Mouse (Mus musculus) NIH3T3 (cell line): ENCODE results near the gene Muc20.
A peak's percentile ranks its signal among the peaks of the same experiment; 100 is the strongest.

Experiments
- DNase-seq: peaks from one replicate; pipeline ENCODE4 v3.0.0-alpha.2; 2012; ENCODE audit warnings: low read depth

The Muc20 gene

GRCm38 (mm10) chr16:32795177-32795576 is 2.1 kb downstream of the Muc20 start:
- no peak for DNase-seq

GRCm38 (mm10) chr16:32790056-32790455 is 7.2 kb downstream of the Muc20 start:
- DNase-seq: no peak

DNA sequence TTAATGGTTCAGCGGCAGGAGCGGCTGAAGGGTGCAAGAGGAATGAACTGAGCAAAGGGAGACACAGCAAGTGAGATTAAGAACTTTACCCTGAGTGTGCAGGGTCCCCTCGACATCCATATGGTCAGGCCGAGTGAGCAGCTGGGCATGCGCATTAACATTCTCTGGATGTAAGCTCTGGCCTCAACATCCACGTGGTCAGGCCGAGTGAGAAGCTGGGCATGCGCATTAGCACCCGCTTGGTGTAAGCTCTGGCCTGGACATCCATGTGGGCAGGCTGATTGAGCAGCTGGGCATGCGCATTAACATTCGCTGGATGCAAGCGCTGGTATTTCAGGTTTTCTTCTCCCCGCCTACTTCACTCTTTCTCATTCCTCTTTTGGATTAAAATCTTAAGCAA is 12.4 kb downstream of the Muc20 start:
- no peak for DNase-seq

DNA sequence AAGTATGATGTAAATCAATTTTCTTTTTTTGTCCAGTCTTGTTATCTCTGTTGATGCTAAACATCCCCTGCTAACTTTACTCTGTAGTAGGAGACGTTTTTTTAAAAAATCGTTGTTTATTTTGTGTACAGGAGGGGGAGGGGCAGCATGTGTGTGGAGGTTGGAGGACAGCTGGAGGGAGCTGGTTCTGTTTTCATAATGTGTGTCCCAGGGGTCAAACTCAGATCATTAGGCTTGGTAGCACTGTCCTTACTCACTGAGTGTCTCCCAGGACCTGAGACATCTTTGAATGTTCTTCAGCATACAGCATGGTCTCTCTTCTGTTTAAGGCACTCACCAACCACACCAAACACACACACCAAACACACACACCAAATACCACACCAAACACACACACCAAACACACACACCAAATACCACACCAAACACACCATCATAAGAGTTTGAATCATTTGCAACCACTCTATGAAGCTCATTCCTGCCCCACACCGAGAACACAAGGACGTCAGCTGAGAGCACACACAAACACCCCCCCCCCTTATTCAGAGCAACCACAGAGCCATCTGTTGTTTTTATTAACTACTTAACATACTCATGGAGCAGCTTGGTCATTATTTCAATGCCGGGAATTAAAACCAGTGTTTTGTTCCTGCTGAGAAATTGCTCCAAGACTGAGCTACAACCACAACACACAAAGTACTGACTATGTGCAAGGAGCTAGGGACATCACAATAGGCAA is 13.7 kb downstream of the Muc20 start:
- DNase-seq: no peak

GRCm38 (mm10) chr16:32778956-32779355 is 18.3 kb downstream of the Muc20 start:
- no peak for DNase-seq

- DNase-seq: no peak
Observed at GRCm38 (mm10) chr16:32776676-32777075, 20.6 kb downstream of the Muc20 start.

- DNase-seq: no peak
Observed at GRCm38 (mm10) chr16:32766904-32767303, 30.3 kb downstream of the Muc20 start.

GRCm38 (mm10) chr16:32764961-32765360 is 32.3 kb downstream of the Muc20 start:
- DNase-seq: no peak

DNA sequence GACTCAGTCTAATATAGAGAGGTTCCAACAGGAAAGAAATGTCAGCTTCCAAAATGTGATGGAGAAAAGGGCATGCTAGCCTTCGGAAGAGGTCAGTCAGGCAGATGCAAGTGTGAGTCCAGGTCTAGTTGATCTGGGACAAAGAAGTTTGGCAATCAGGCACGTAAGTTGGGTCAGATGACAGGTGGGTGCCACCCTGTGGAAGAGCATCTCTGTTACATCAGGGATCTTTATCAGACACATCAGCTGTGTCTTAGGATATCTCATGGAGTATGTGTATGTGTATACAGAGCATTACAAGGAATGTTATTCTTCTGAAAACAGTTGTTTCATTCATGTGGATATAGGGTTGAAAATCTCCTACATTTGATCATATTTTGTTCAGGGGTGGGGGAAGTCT is 32.7 kb downstream of the Muc20 start:
- DNase-seq: no peak

DNA sequence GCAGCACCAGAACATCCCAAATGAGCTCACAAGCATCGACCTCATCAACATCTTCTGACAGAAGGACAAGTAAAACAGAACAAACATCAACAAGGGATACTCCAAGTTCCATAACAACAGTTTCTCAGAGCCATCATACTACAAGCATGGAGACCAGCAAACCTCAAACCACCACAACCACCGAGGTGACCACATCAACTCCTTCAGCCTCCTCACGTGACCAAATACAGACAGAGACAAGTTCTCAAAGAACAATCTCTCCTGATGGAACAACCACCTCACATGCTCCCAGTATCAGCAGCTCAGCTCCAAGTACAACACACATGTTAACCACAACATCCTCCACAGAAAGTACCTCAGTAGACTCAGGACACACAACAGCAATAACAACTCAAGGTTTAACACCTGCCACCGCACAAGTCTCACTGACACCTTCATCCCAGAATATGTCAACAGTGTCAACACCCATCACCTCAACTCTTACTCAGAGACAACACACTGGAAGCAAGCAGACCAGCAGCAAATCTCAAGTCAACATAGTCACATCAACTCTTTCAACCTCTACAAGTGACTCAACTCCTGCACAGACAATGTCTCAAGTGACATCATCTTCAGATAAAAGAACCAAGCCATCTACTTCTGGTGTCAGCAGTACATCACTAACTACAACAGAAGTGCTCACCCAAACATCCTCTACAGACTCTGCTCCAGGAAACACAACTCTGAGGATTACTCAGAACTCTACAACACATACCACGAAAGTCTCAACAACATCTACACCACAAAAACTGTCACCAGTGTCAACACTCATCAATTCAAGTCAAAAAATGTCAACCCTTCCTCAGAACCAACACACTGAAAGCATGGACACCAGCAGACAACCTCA is 46.8 kb downstream of the Muc20 start:
- DNase-seq: no peak

GRCm38 (mm10) chr16:32745852-32746251 is 51.4 kb downstream of the Muc20 start:
- DNase-seq: peak; percentile 44

GRCm38 (mm10) chr16:32742712-32743111 is 54.5 kb downstream of the Muc20 start:
- DNase-seq: no peak

DNA sequence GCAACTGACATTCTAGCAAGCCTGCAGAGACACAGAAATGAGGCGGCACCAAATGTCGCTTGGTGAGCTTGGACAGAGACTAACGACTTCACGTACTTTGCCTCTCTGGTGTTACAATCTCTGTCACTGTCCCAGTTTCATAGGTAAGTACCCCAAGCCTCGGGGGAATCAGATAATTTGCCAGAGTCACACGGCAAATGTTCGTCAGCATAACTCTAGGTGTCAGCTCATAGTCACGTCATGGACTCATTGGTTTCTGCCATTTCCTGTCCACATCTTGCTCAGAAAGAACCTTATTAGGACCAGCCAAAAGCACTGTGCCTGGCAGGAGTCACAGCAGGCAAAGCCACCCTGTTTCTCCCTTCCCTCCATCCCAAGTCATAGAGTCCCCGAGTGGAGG is 55.9 kb downstream of the Muc20 start:
- DNase-seq: no peak

- no peak for DNase-seq
Observed at GRCm38 (mm10) chr16:32740003-32740663, 57.1 kb downstream of the Muc20 start.

DNA sequence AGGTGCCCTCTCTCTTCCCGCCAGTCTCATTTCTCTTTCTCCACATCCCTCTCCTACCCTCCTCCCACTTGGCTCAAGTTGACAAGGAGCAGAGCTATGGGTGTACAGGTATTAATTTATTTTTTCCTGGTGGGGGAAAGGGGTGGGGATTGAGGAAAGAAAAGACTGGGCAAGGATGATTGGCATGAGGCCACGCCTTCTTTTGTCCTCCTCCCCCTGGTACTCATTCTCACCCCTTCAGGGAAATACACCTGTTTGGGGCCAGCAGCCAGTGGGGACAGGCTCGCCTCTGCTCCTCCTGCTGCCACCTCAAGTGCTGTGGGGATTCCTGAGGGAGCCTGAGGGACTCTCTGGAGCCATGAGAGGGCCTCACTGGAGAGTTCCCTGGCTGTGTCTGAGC is 61.2 kb downstream of the Muc20 start:
- DNase-seq: no peak

DNA sequence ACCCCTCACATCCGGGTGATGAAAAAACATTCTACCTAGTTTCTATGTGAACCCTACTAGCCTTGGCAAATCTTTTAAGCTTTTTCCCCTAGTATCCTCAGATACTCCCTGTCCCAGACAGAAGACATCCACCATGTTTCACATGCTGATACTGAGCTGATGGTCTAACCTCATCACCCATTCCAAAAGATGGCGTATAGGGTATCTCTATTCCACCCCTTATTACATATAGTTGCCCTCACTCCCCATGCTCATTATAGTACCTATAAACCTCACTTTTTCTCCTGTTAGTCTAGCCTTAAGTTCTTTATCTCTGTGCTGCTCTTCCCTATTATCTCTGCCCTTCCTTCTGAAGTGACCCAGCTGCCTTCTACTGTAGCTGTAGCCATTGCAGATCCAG is 61.6 kb downstream of the Muc20 start, which contains the start of gene Muc4:
Gene Muc4 (plus strand): TSS at position 301 of the 400 bp plus-strand sequence.
- no peak for DNase-seq

DNA sequence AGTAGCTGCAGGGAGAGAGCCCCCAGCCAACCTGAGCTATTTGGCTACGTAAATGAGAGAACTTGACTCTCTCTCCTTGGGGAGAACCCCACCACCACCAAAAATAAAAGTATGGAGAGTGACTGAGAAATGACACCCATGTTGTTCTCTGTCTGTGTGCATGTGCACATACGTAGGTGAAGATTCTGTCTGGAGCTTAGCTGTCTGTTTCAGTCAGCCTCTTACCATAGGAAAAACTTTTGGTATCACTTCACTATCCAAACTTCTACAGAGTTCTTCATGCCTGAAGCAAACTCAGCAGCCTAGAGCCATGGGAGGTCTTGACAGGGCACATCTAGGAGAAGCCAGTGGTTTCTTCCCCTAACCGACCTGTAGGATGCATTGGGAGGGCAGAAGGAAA is 64.0 kb downstream of the Muc20 start:
- DNase-seq: no peak

GRCm38 (mm10) chr16:32728730-32729129 is 68.5 kb downstream of the Muc20 start:
- DNase-seq: no peak

GRCm38 (mm10) chr16:32728240-32728639 is 69.0 kb downstream of the Muc20 start:
- peak; percentile 85 for DNase-seq
